8 mouse cellular contexts compared by ENCODE assay signal in genomic region chr8:106411783-106412451, GRCm38 (mm10). TPM values are rescaled to one million over a fixed set of nuclear protein-coding genes. Genes with fewer than 3 reads are reported as not detected.
DNase-seq lines count a peak whose midpoint lies in the region; TF ChIP-seq lines count a peak whose summit lies in the region.

No protein-coding gene starts in this region.

- DNase-seq in ovary, postnatal 36 days (ENCODE audit: low spot score) = peak; percentile 40
- DNase-seq in ovary, adult 18-20 months (ENCODE audit: low spot score) = no peak
- DNase-seq in adrenal gland, postnatal 14 days = peak; percentile 69
- peak; percentile 70 for DNase-seq in embryonic facial prominence, embryonic 10.5 days (ENCODE audit: low spot score)
- peak; percentile 61 to 68 for DNase-seq in kidney, adult 8-10 months
- DNase-seq in liver, adult 2 months (ENCODE audit: extremely low read depth, low read depth, low spot score) = peak; percentile 50
- peak; percentile 46 for DNase-seq in retina, adult 2 months (ENCODE audit: low read depth, low spot score)
- DNase-seq in thymus, postnatal 36 days = peak; percentile 30 to 52

- 0 out of 2 replicates have a peak, but pooled peaks cover 4% of the 10 kb centered on the region for H3K27me3 ChIP-seq in embryonic facial prominence, embryonic 10.5 days (replicated peaks; ENCODE audit: low read depth, poor library complexity, severe bottlenecking)
- no peaks in the 10 kb centered on the region for H3K27me3 ChIP-seq in liver, adult 2 months (ENCODE audit: control insufficient read depth, insufficient read depth, low read length)

- H3K27ac ChIP-seq in embryonic facial prominence, embryonic 10.5 days (replicated peaks) = no peak overlapping the region
- H3K27ac ChIP-seq in liver, adult 2 months (replicated peaks; ENCODE audit: insufficient read depth, low read depth, low read length) = no peak overlapping the region

- H3K4me3 ChIP-seq in embryonic facial prominence, embryonic 10.5 days = no peak overlapping the region
- H3K4me3 ChIP-seq in liver, adult 2 months (ENCODE audit: insufficient read depth, low read depth, low read length) = no peak overlapping the region

- no peaks in the 10 kb centered on the region for H3K9me3 ChIP-seq in embryonic facial prominence, embryonic 10.5 days

- 23% methylated on average over 14 of the region's 14 CpGs for WGBS in embryonic facial prominence, embryonic 10.5 days
- 16% methylated on average over 14 of the region's 14 CpGs for WGBS in liver, adult 2 months

- no peak for TF ChIP-seq POLR2A in liver, adult 2 months (IDR thresholded peaks at IDR 0.05; ENCODE audit: extremely low read depth, insufficient read depth, low read length)

- H3K9ac ChIP-seq in liver, adult 2 months (ENCODE audit: low read depth, low read length) = no peak overlapping the region

- H3K79me2 ChIP-seq in liver, adult 2 months (ENCODE audit: control insufficient read depth, insufficient read depth, low read length) = no peaks in the 10 kb centered on the region

- peaks cover 41% of the 10 kb centered on the region for H3K4me1 ChIP-seq in embryonic facial prominence, embryonic 10.5 days
- peaks cover 4% of the 10 kb centered on the region; the same call in 1 of the 2 replicates for H3K4me1 ChIP-seq in liver, adult 2 months (ENCODE audit: control insufficient read depth, insufficient read depth, low read length)

- TF ChIP-seq CTCF in liver, adult 2 months (IDR thresholded peaks at IDR 0.05; ENCODE audit: low read depth, low read length) = peak; percentile 92

- H3K36me3 ChIP-seq in embryonic facial prominence, embryonic 10.5 days (replicated peaks) = peaks cover 7% of the 10 kb centered on the region
- no peaks in the 10 kb centered on the region for H3K36me3 ChIP-seq in liver, adult 2 months (ENCODE audit: control insufficient read depth, insufficient read depth, low read length)

RNA-seq across cellular contexts. Expression of gene Zfp90, which starts 3.2 kb away (rescaled TPM):
- 5.3 and 8.3 TPM in 2 replicates for total RNA-seq in adrenal gland, postnatal 14 days (2021)
- polyA plus RNA-seq in embryonic facial prominence, embryonic 10.5 days (2016; fragmentation: Nextera tagmentation; extraction: Ambion mirVana) = 24.5 and 26.4 TPM in 2 replicates
- total RNA-seq in liver, adult 2 months (2014; rRNA removed) = 1.5 and 1.8 TPM in 2 replicates
- polyA plus RNA-seq in liver, adult 2 months (2012; rRNA removed) = 0.29 and 0.49 TPM in 2 replicates
